Mouse (Mus musculus): ENCODE measurements around the gene Mb21d2. TPM values are rescaled to one million over a fixed set of nuclear protein-coding genes. Genes with fewer than 3 reads are reported as not detected.

Mb21d2 gene
- polyA plus RNA-seq, 1 experiment from 2014 or later: 12.9 TPM

- peaks cover 9% of the 10 kb centered on the region; the same call in 1 of the 2 replicates for H3K9me3 ChIP-seq (replicated peaks)
- H3K4me2 ChIP-seq (replicated peaks): no peak overlapping the region
- no peak overlapping the region for H3K27ac ChIP-seq
- WGBS: 88% methylated on average over 11 of the region's 11 CpGs
- no peak for ATAC-seq (ENCODE audit: low FRiP score)
- no peaks in the 10 kb centered on the region for H3K36me3 ChIP-seq
- no peak overlapping the region for H3K9ac ChIP-seq
- H3K4me1 ChIP-seq: peaks cover 18% of the 10 kb centered on the region
- H3K27me3 ChIP-seq: peaks cover 52% of the 10 kb centered on the region
- H3K4me3 ChIP-seq: no peak overlapping the region
Measured at GRCm38 (mm10) chr16:28846123-28846522, 83.3 kb downstream of the Mb21d2 start.

- no peak overlapping the region for H3K4me3 ChIP-seq
- H3K4me2 ChIP-seq (replicated peaks): no peak overlapping the region
- no peak overlapping the region for H3K27ac ChIP-seq
- H3K9ac ChIP-seq: no peak overlapping the region
- peaks cover 9% of the 10 kb centered on the region; the same call in 1 of the 2 replicates for H3K9me3 ChIP-seq (replicated peaks)
- 90% methylated on average over 3 of the region's 3 CpGs for WGBS
- no peaks in the 10 kb centered on the region for H3K36me3 ChIP-seq
- no peak for ATAC-seq (ENCODE audit: low FRiP score)
- peaks cover 19% of the 10 kb centered on the region for H3K4me1 ChIP-seq
- peaks cover 52% of the 10 kb centered on the region for H3K27me3 ChIP-seq
Measured at GRCm38 (mm10) chr16:28845336-28845735, 84.1 kb downstream of the Mb21d2 start.

DNA sequence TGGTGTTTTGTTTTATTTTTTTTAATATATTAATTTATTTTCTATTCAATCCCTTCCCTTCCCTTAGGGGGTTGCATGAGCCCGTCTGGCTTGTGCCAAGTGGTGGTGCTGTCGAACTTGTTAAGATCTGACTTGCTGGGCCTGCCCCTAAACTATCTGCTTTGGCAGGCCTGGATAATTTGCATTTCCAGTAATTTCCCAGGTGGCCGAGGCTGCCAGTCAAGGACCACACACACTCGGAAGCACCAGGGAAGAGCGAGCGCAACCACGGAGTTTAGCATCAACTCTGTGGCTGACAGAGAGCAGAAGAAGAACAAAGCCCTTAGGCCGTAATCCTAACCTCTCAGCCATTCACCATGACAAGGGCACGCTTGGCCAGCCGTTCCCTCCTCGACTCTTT lies 88.4 kb downstream of the Mb21d2 start:
- Histone ChIP-seq H3K4me2 (replicated peaks) (peak overlapping the region; percentile 21), H3K36me3 (no peaks in the 10 kb centered on the region), H3K4me3 (no peak overlapping the region), H3K27ac (peak overlapping the region; percentile 64), H3K9me3 (replicated peaks) (no peaks in the 10 kb centered on the region), H3K27me3 (peaks cover 32% of the 10 kb centered on the region; the same call in 1 of the 2 replicates), H3K9ac (no peak overlapping the region), H3K4me1 (peaks cover 21% of the 10 kb centered on the region)
- peak; percentile 80 for ATAC-seq (ENCODE audit: low FRiP score)
- WGBS: 5% methylated on average over 11 of the region's 11 CpGs

DNA sequence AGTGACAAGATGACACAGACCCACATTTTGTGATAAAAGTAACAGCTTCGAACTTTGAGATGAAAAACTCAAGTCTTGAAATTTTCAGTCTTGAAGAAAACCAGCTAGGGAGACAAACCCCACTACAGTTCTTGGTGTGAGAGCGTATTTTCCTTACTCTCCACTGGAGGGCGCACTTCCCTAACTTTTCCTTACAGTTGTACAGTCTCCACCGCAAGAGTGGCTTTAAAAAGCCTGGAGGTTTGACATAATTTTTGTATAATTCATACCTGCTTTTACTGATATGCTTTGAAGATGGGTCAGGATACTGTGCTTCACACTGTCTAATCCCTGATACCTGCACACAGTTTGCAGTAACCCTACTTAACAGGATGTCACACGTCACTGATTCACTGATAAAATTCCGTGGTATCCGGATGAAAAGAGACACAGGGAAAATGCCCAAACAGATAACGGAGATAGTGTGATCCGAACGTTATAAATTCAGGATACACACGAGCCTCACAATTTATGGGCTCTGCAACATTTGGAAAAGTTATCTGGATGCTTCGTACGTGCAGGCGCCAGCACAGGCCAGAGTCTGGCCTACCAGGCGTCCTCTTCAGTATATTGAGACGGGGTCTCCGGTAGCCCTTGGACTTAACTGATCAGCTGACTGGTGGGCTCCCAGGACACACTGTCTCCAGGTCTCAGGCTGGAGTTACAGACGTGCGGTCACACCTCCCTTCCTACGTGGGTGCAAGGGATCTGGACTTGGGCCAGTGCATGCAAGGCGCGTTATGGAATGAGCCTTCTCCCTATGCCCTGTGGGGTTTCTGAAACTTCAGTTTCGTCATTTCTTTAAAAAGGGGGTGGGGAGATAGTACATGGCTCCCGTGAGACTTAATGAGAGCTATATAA lies 89.1 kb downstream of the Mb21d2 start:
- 58% methylated on average over 24 of the region's 24 CpGs for WGBS
- Histone ChIP-seq H3K27ac (no peak overlapping the region), H3K9ac (no peak overlapping the region), H3K36me3 (no peaks in the 10 kb centered on the region), H3K4me2 (replicated peaks) (no peak overlapping the region), H3K4me3 (no peak overlapping the region), H3K4me1 (peaks cover 21% of the 10 kb centered on the region), H3K9me3 (replicated peaks) (no peaks in the 10 kb centered on the region), H3K27me3 (peaks cover 31% of the 10 kb centered on the region; the same call in 1 of the 2 replicates)
- ATAC-seq (ENCODE audit: low FRiP score): peak; percentile 46

GRCm38 (mm10) chr16:28839575-28839974 lies 89.9 kb downstream of the Mb21d2 start:
- H3K36me3 ChIP-seq: no peaks in the 10 kb centered on the region
- peaks cover 28% of the 10 kb centered on the region; the same call in 1 of the 2 replicates for H3K27me3 ChIP-seq
- H3K4me3 ChIP-seq: no peak overlapping the region
- H3K9ac ChIP-seq: no peak overlapping the region
- ATAC-seq (ENCODE audit: low FRiP score): no peak
- H3K27ac ChIP-seq: no peak overlapping the region
- no peaks in the 10 kb centered on the region for H3K9me3 ChIP-seq (replicated peaks)
- no peak overlapping the region for H3K4me2 ChIP-seq (replicated peaks)
- H3K4me1 ChIP-seq: peaks cover 21% of the 10 kb centered on the region
- 68% methylated on average over 9 of the region's 9 CpGs for WGBS

DNA sequence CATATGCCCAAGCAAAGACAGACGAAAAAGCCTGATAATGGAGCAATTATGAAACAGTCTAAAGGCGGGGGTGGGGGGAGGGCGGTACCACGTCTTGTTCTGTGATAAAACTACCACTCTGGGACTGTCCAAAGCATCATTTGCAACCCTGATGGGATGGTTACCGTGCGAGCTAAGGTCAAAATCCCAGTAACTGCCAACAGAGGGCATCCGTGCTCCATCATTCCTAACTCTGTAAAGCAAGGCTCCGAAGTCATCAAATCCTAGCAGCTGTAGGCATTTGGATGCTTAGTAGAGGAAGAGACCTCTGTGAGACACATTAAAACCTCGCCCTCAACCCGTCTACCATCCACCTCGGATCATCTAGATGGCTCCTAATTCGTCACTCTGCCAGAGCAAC lies 91.5 kb downstream of the Mb21d2 start:
- Histone ChIP-seq H3K9me3 (replicated peaks) (no peaks in the 10 kb centered on the region), H3K27ac (no peak overlapping the region), H3K4me2 (replicated peaks) (no peak overlapping the region), H3K4me1 (peaks cover 21% of the 10 kb centered on the region), H3K9ac (no peak overlapping the region), H3K4me3 (no peak overlapping the region), H3K36me3 (no peaks in the 10 kb centered on the region), H3K27me3 (peaks cover 14% of the 10 kb centered on the region; the same call in 1 of the 2 replicates)
- ATAC-seq (ENCODE audit: low FRiP score): no peak
- 19% methylated on average over 12 of the region's 12 CpGs for WGBS

- 54% methylated on average over 12 of the region's 12 CpGs for WGBS
- Histone ChIP-seq H3K9me3 (replicated peaks) (no peaks in the 10 kb centered on the region), H3K4me1 (peaks cover 11% of the 10 kb centered on the region), H3K27me3 (no peaks in the 10 kb centered on the region), H3K4me2 (replicated peaks) (no peak overlapping the region), H3K4me3 (no peak overlapping the region), H3K9ac (no peak overlapping the region), H3K27ac (no peak overlapping the region), H3K36me3 (peaks cover 13% of the 10 kb centered on the region)
- peak; percentile 36; the same call in 1 of the 2 replicates for ATAC-seq (ENCODE audit: low FRiP score)
Measured at GRCm38 (mm10) chr16:28832085-28832635, 97.3 kb downstream of the Mb21d2 start.

GRCm38 (mm10) chr16:28829263-28829955 lies 100.1 kb downstream of the Mb21d2 start:
- H3K27ac ChIP-seq: no peak overlapping the region
- H3K9ac ChIP-seq: no peak overlapping the region
- 93% methylated on average over 10 of the region's 10 CpGs for WGBS
- no peaks in the 10 kb centered on the region for H3K27me3 ChIP-seq
- H3K36me3 ChIP-seq: peaks cover 13% of the 10 kb centered on the region
- H3K9me3 ChIP-seq (replicated peaks): no peaks in the 10 kb centered on the region
- H3K4me2 ChIP-seq (replicated peaks): no peak overlapping the region
- H3K4me3 ChIP-seq: no peak overlapping the region
- peaks cover 11% of the 10 kb centered on the region for H3K4me1 ChIP-seq
- no peak for ATAC-seq (ENCODE audit: low FRiP score)

- ATAC-seq (ENCODE audit: low FRiP score): no peak
- no peak overlapping the region for H3K4me3 ChIP-seq
- no peak overlapping the region for H3K4me2 ChIP-seq (replicated peaks)
Measured at GRCm38 (mm10) chr16:28824781-28825180, 104.7 kb downstream of the Mb21d2 start.

GRCm38 (mm10) chr16:28821774-28822173 lies 107.7 kb downstream of the Mb21d2 start:
- Histone ChIP-seq H3K9me3 (replicated peaks) (no peaks in the 10 kb centered on the region), H3K9ac (no peak overlapping the region), H3K27me3 (no peaks in the 10 kb centered on the region), H3K4me3 (no peak overlapping the region), H3K27ac (no peak overlapping the region), H3K36me3 (no peaks in the 10 kb centered on the region), H3K4me2 (replicated peaks) (no peak overlapping the region), H3K4me1 (no peaks in the 10 kb centered on the region)
- no peak for ATAC-seq (ENCODE audit: low FRiP score)
- WGBS: 80% methylated on average over 6 of the region's 6 CpGs

More at GRCm38 (mm10) chr16:28824781-28825180, 104.7 kb downstream of the Mb21d2 start:
- no peak overlapping the region for H3K9ac ChIP-seq
- no peaks in the 10 kb centered on the region for H3K9me3 ChIP-seq (replicated peaks)
- 94% methylated on average over 8 of the region's 8 CpGs for WGBS
- no peaks in the 10 kb centered on the region for H3K27me3 ChIP-seq
- H3K27ac ChIP-seq: no peak overlapping the region
- peaks cover 13% of the 10 kb centered on the region for H3K36me3 ChIP-seq
- H3K4me1 ChIP-seq: no peaks in the 10 kb centered on the region

DNA sequence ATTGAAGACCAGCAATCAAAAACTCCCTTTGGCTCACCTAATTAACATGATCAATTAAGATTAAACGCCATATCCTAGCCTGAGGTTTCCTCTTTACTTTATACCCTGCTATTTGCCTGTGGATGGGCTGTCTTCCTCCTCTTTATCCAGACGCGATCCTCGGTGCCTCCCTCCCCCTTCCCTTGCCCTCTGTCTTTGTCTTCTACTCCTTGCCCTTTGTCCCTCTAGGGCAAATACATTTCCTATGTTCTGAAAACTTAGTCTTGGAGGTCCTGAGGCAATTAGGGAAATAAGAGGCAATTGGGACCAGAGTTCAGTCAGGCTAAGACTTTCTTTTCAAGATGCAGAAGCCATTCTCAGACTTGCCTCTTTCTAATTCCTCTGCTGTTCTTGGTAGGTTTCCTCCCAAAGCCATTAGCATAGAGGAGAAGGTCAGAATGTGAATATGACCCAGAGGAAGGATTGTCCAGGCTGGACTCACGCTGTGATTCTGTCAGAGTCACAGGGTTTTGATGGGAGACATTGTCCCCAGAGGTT lies 110.7 kb downstream of the Mb21d2 start:
- no peak for ATAC-seq (ENCODE audit: low FRiP score)
- Histone ChIP-seq H3K9me3 (replicated peaks) (no peaks in the 10 kb centered on the region), H3K4me2 (replicated peaks) (no peak overlapping the region), H3K36me3 (no peaks in the 10 kb centered on the region), H3K9ac (no peak overlapping the region), H3K4me1 (no peaks in the 10 kb centered on the region), H3K27ac (no peak overlapping the region), H3K4me3 (no peak overlapping the region), H3K27me3 (no peaks in the 10 kb centered on the region)
- WGBS: 42% methylated on average over 5 of the region's 5 CpGs

GRCm38 (mm10) chr16:28813290-28813689 lies 116.2 kb downstream of the Mb21d2 start:
- no peak overlapping the region for H3K27ac ChIP-seq

More at GRCm38 (mm10) chr16:28813290-28813689, 116.2 kb downstream of the Mb21d2 start:
- H3K9ac ChIP-seq: no peak overlapping the region
- H3K4me2 ChIP-seq (replicated peaks): no peak overlapping the region
- no peaks in the 10 kb centered on the region for H3K27me3 ChIP-seq
- 96% methylated on average over 1 of the region's 1 CpGs for WGBS
- no peaks in the 10 kb centered on the region for H3K36me3 ChIP-seq
- H3K9me3 ChIP-seq (replicated peaks): no peaks in the 10 kb centered on the region; the same call in 1 of the 2 replicates
- no peak for ATAC-seq (ENCODE audit: low FRiP score)
- no peak overlapping the region for H3K4me3 ChIP-seq
- H3K4me1 ChIP-seq: no peaks in the 10 kb centered on the region
